Mouse (Mus musculus) intestine, embryonic 14.5 days (tissue): ENCODE results near the gene Txndc17. TPM values are rescaled to one million over a fixed set of nuclear protein-coding genes. Genes with fewer than 3 reads are reported as not detected.

Source experiments
- ATAC-seq: fragments of 200-750 bp; cut with Nextera tagmentation; replicated peaks from 2 replicates; pipeline ENCODE4 v1.8.0; 2017; ENCODE audit warnings: low read depth, moderate number of reproducible peaks, moderate TSS enrichment, moderate library complexity; ENCODE audit not compliant: low FRiP score, low TSS enrichment
- DNase-seq: peaks from one replicate; pipeline ENCODE4 v3.0.0-alpha.2; 2018; ENCODE audit warnings: low spot score
- H3K27ac ChIP-seq: fragments of 300-500 bp; sonication (generic); 2 replicates; pipeline ENCODE4 v1.5.1; 2014; ENCODE audit warnings: low read depth, mild to moderate bottlenecking, control low read depth
- H3K27me3 ChIP-seq: fragments of 300-500 bp; sonication (generic); replicated peaks from 2 replicates; pipeline ENCODE4 v1.6.1; 2014; ENCODE audit warnings: low read length, control low read depth; ENCODE audit not compliant: control insufficient read depth, insufficient read depth
- H3K36me3 ChIP-seq: fragments of 300-500 bp; sonication (generic); 2 replicates; pipeline ENCODE4 v1.6.1; 2014; ENCODE audit warnings: low read length, control low read depth; ENCODE audit not compliant: control insufficient read depth, insufficient read depth
- H3K4me1 ChIP-seq: fragments of 300-500 bp; sonication (generic); replicated peaks from 2 replicates; pipeline ENCODE4 v1.6.1; 2014; ENCODE audit warnings: low read length, control low read depth, mixed read lengths; ENCODE audit not compliant: control insufficient read depth, insufficient read depth
- H3K4me2 ChIP-seq: fragments of 300-500 bp; sonication (generic); 2 replicates; pipeline ENCODE4 v1.6.1; 2014; ENCODE audit warnings: low read length
- H3K4me3 ChIP-seq: fragments of 300-500 bp; sonication (generic); 2 replicates; pipeline ENCODE4 v1.5.1; 2014; ENCODE audit warnings: low read depth, low read length, control low read depth, mixed read lengths
- H3K9ac ChIP-seq: fragments of 300-500 bp; sonication (generic); 2 replicates; pipeline ENCODE4 v1.6.1; 2014; ENCODE audit warnings: mild to moderate bottlenecking, low read length
- H3K9me3 ChIP-seq: fragments of 300-500 bp; sonication (generic); 2 replicates; pipeline ENCODE4 v1.6.1; 2016; ENCODE audit warnings: low read length, control low read depth; ENCODE audit not compliant: control insufficient read depth
- WGBS: fragments of 180-500 bp; shearing (Covaris S2); extraction: QIAGEN DNeasy Blood & Tissue Kit; methylation state at CpG from one replicate; pipeline ENCODE4 v1.1.7; 2014; 5-methylcytosine and 5-hydroxymethylcytosine counted together
- polyA plus RNA-seq: library from polyadenylated mRNA; unstranded; fragments of >200 nt; fragmentation: Nextera tagmentation; extraction: Ambion mirVana; gene quantifications from 2 replicates; pipeline ENCODE4 v1.2.1, GENCODE M21; 2014

The Txndc17 gene
- polyA plus RNA-seq, 1 experiment from 2014 or later = 268 TPM

DNA sequence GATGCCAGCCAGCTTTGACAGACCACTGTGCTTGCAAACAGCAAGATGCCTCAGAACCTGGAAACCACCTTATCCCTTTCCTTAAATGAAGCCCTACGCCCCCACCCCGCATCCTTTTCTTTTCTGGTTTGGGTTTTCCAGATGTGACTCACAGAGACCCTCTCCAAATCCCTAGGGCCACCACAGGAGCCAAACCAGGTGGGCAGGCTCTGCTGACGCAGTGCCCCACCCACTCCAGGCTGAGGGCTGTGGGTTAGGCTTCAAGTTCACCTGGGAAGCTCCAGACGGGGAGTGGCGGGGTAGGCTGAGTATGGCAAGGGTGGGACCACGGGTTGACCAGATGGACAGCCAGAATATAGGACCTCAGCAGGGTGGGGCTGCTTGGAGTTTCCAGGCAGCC, 19.6 kb downstream of the Txndc17 start:
- 85% methylated on average over 6 of the region's 6 CpGs for WGBS
- no peaks in the 10 kb centered on the region for H3K36me3 ChIP-seq
- H3K27me3 ChIP-seq = no peaks in the 10 kb centered on the region
- H3K9me3 ChIP-seq = no peaks in the 10 kb centered on the region
- no peak overlapping the region for H3K4me2 ChIP-seq
- H3K4me3 ChIP-seq = no peak overlapping the region
- DNase-seq (no peak), ATAC-seq (no peak)
- no peaks in the 10 kb centered on the region for H3K4me1 ChIP-seq
- H3K27ac ChIP-seq = no peak overlapping the region
- no peak overlapping the region for H3K9ac ChIP-seq

DNA sequence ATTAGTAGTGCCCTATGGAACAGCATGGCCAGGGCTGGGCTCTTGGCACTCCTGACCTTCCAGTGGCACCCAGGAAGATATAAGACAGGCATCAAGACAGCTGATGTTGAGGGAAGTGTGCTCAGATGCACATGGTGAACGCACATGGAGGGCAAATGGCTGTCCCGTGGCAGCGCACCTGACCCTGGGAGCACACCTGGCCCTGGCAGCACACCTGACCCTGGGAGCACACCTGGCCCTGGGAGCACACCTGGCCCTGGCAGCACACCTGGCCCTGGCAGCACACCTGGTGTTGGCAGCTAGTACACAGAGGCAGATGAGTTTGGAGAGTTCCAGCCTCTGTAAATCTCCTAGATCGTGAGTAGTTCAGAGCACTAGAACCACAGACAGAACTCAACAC, 21.2 kb downstream of the Txndc17 start:
- no peaks in the 10 kb centered on the region for H3K36me3 ChIP-seq
- H3K27ac ChIP-seq = no peak overlapping the region
- no peak overlapping the region for H3K4me2 ChIP-seq
- H3K9ac ChIP-seq = no peak overlapping the region
- H3K4me3 ChIP-seq = no peak overlapping the region
- no peaks in the 10 kb centered on the region for H3K9me3 ChIP-seq
- no peak for DNase-seq
- H3K4me1 ChIP-seq = no peaks in the 10 kb centered on the region
- no peaks in the 10 kb centered on the region for H3K27me3 ChIP-seq
- 87% methylated on average over 4 of the region's 4 CpGs for WGBS
- no peak for ATAC-seq

DNA sequence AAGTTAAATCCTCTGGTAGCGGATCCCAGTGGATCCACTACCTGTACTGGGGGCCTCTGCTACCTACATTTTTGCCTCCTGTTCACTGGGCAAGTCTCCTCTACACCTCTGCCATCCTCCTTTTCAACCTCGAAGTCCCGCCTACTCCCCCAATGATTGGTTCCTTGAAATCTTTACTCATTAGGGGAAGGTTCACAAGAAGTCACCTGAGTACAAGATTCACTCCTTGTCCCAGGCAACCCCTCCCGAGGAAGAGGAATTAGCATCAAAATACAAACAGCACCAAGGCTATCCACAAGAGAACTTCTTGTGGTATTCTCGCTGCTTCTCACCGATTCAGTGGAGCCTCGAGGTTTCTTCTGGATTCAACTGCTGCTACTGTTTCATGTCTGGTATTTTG, 24.7 kb downstream of the Txndc17 start:
- ATAC-seq (no peak), DNase-seq (no peak)
- 87% methylated on average over 7 of the region's 7 CpGs for WGBS
- Histone ChIP-seq H3K27ac (no peak overlapping the region), H3K4me3 (no peak overlapping the region), H3K27me3 (no peaks in the 10 kb centered on the region), H3K9me3 (no peaks in the 10 kb centered on the region), H3K4me1 (no peaks in the 10 kb centered on the region), H3K9ac (no peak overlapping the region), H3K4me2 (no peak overlapping the region), H3K36me3 (no peaks in the 10 kb centered on the region)

GRCm38 (mm10) chr11:72232991-72233390, 25.6 kb downstream of the Txndc17 start:
- no peak for DNase-seq
- Histone ChIP-seq H3K27me3 (no peaks in the 10 kb centered on the region), H3K9me3 (no peaks in the 10 kb centered on the region), H3K36me3 (no peaks in the 10 kb centered on the region), H3K27ac (no peak overlapping the region), H3K4me3 (no peak overlapping the region), H3K4me1 (no peaks in the 10 kb centered on the region), H3K9ac (no peak overlapping the region), H3K4me2 (no peak overlapping the region)
- 70% methylated on average over 1 of the region's 1 CpGs for WGBS
- ATAC-seq = no peak

GRCm38 (mm10) chr11:72234013-72234412, 26.7 kb downstream of the Txndc17 start:
- no peak overlapping the region for H3K4me2 ChIP-seq
- H3K4me1 ChIP-seq = no peaks in the 10 kb centered on the region
- H3K36me3 ChIP-seq = no peaks in the 10 kb centered on the region
- no peak overlapping the region for H3K9ac ChIP-seq
- H3K9me3 ChIP-seq = no peaks in the 10 kb centered on the region
- WGBS = 61% methylated on average over 5 of the region's 5 CpGs
- no peaks in the 10 kb centered on the region for H3K27me3 ChIP-seq
- no peak for ATAC-seq
- DNase-seq = no peak
- no peak overlapping the region for H3K4me3 ChIP-seq
- no peak overlapping the region for H3K27ac ChIP-seq

GRCm38 (mm10) chr11:72240062-72240860, 32.9 kb downstream of the Txndc17 start:
- ATAC-seq (no peak), DNase-seq (no peak)
- H3K36me3 ChIP-seq = no peaks in the 10 kb centered on the region
- H3K27me3 ChIP-seq = no peaks in the 10 kb centered on the region
- WGBS = 63% methylated on average over 4 of the region's 4 CpGs
- H3K9me3 ChIP-seq = no peaks in the 10 kb centered on the region
- no peak overlapping the region for H3K4me3 ChIP-seq
- H3K4me2 ChIP-seq = no peak overlapping the region
- no peak overlapping the region for H3K27ac ChIP-seq
- H3K4me1 ChIP-seq = no peaks in the 10 kb centered on the region
- no peak overlapping the region for H3K9ac ChIP-seq

DNA sequence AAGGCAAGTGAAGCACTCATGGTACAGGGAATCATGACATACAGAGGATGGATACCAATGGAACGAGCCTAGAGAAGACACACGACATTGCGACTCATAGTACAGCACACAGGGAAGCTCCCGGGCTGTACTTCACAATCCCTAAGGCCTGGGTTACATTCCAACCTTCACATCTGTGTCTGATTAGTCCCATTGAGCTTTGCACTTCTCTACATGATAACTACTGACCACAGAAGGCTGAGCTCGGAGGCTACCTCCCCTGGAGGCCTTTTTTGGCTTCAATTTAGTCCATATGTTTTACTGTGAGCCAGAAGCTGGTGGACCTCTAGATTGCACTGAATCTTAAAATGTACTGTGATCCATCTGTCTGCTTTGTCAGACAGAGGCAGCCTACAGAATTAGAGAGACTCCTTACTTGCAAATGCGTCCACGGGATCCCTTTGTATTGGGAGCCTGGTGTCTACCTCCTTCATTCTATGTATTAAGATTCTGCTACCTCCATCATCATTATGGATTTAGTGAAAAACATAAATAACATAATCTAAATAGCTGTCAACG, 37.9 kb downstream of the Txndc17 start:
- no peaks in the 10 kb centered on the region for H3K36me3 ChIP-seq
- H3K27ac ChIP-seq = no peak overlapping the region
- H3K4me1 ChIP-seq = no peaks in the 10 kb centered on the region
- no peak overlapping the region for H3K4me2 ChIP-seq
- WGBS = 82% methylated on average over 8 of the region's 8 CpGs
- H3K4me3 ChIP-seq = no peak overlapping the region
- H3K27me3 ChIP-seq = no peaks in the 10 kb centered on the region
- ATAC-seq (no peak), DNase-seq (no peak)
- no peak overlapping the region for H3K9ac ChIP-seq
- H3K9me3 ChIP-seq = no peaks in the 10 kb centered on the region

DNA sequence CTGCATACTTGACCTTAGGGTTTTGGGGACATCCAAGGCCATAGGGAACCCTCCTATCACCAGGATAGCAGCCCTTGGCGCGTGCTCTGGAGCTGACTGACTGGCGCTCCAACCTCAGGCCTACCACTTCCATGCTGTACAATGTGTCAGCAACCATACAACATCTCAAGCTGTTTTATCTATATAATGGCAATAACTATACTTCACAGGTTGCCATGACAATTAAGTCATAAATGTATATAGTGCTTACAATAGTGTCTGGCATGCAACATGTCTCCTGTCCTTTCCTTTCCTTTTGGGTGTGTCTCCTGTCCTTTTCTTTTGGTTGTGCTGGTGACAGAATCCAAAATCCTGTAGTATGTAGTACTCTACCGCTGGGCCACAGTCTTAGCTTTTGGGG, 48.3 kb downstream of the Txndc17 start:
- Histone ChIP-seq H3K4me2 (no peak overlapping the region), H3K27me3 (0 out of 2 replicates have a peak, but pooled peaks cover under 1% of the 10 kb centered on the region), H3K4me1 (no peaks in the 10 kb centered on the region), H3K27ac (no peak overlapping the region), H3K9ac (no peak overlapping the region), H3K36me3 (no peaks in the 10 kb centered on the region), H3K9me3 (no peaks in the 10 kb centered on the region), H3K4me3 (no peak overlapping the region)
- 93% methylated on average over 4 of the region's 4 CpGs for WGBS
- DNase-seq (no peak), ATAC-seq (no peak)

GRCm38 (mm10) chr11:72256441-72256840, 49.1 kb downstream of the Txndc17 start:
- ATAC-seq (no peak), DNase-seq (no peak)
- Histone ChIP-seq H3K36me3 (no peaks in the 10 kb centered on the region), H3K27ac (no peak overlapping the region), H3K4me2 (no peak overlapping the region), H3K27me3 (no peaks in the 10 kb centered on the region), H3K4me1 (no peaks in the 10 kb centered on the region), H3K4me3 (no peak overlapping the region), H3K9ac (no peak overlapping the region), H3K9me3 (no peaks in the 10 kb centered on the region)
- 82% methylated on average over 2 of the region's 2 CpGs for WGBS
